Mouse (Mus musculus) megakaryocyte, adult 5-6 weeks (primary cell): Measurements from ENCODE around the gene Smbd1. TPM values are rescaled to one million over a fixed set of nuclear protein-coding genes. Genes with fewer than 3 reads are reported as not detected.

Experiments
- ATAC-seq: 2 replicates; pipeline ENCODE4 v1.8.0; 2016; ENCODE audit warnings: mild to moderate bottlenecking, inconsistent platforms; ENCODE audit not compliant: poor library complexity, severe bottlenecking
- total RNA-seq, 2 experiments: library from RNA; stranded (forward) in 1 of 2; stranded (reverse) in 1 of 2; fragments of 153-499, 151-499 nt in 1 of 2; fragments of 221-1000, 200-1000 nt in 1 of 2; gene quantifications; 2 replicates each; pipeline versions ENCODE4 v1.2.3 to v1.2.4; 2015 to 2017

The Smbd1 gene
- total RNA-seq (2015) (not detected in 2 replicates), total RNA-seq (2017) (not detected in 2 replicates)

GRCm38 (mm10) chr16:32810321-32810720, at the start of gene Smbd1:
Gene Smbd1 (minus strand): TSS chr16:32810477.
- no peak for ATAC-seq

- ATAC-seq = no peak
Observed at GRCm38 (mm10) chr16:32858771-32859636, 48.7 kb upstream of the Smbd1 start.

- ATAC-seq = no peak
Observed at GRCm38 (mm10) chr16:32858356-32858755, 48.1 kb upstream of the Smbd1 start.

- no peak for ATAC-seq
Observed at GRCm38 (mm10) chr16:32856751-32857150, 46.5 kb upstream of the Smbd1 start.

GRCm38 (mm10) chr16:32854050-32854571, 43.8 kb upstream of the Smbd1 start:
- no peak for ATAC-seq

GRCm38 (mm10) chr16:32853492-32854049, 43.3 kb upstream of the Smbd1 start:
- ATAC-seq = no peak

GRCm38 (mm10) chr16:32849042-32849830, 39.0 kb upstream of the Smbd1 start:
- no peak for ATAC-seq

GRCm38 (mm10) chr16:32847103-32847502, 36.8 kb upstream of the Smbd1 start:
- ATAC-seq = no peak

- ATAC-seq = no peak
Observed at GRCm38 (mm10) chr16:32831501-32831900, 21.2 kb upstream of the Smbd1 start.

GRCm38 (mm10) chr16:32829104-32829503, 18.8 kb upstream of the Smbd1 start:
- ATAC-seq = no peak

- no peak for ATAC-seq
Observed at GRCm38 (mm10) chr16:32826521-32826920, 16.2 kb upstream of the Smbd1 start.

- no peak for ATAC-seq
Observed at GRCm38 (mm10) chr16:32825380-32825779, 15.1 kb upstream of the Smbd1 start.

GRCm38 (mm10) chr16:32824061-32824460, 13.8 kb upstream of the Smbd1 start:
- no peak for ATAC-seq

- no peak for ATAC-seq
Observed at GRCm38 (mm10) chr16:32823487-32823886, 13.2 kb upstream of the Smbd1 start.

- ATAC-seq = no peak
Observed at GRCm38 (mm10) chr16:32822881-32823280, 12.6 kb upstream of the Smbd1 start.

GRCm38 (mm10) chr16:32822450-32822827, 12.2 kb upstream of the Smbd1 start:
- ATAC-seq = no peak

- ATAC-seq = no peak
Observed at GRCm38 (mm10) chr16:32821772-32822449, 11.6 kb upstream of the Smbd1 start.

- no peak for ATAC-seq
Observed at GRCm38 (mm10) chr16:32818441-32818840, 8.2 kb upstream of the Smbd1 start.

GRCm38 (mm10) chr16:32818036-32818435, 7.8 kb upstream of the Smbd1 start:
- no peak for ATAC-seq

GRCm38 (mm10) chr16:32815160-32815605, 4.9 kb upstream of the Smbd1 start:
- no peak for ATAC-seq

- peak; percentile 28 for ATAC-seq
Observed at GRCm38 (mm10) chr16:32814539-32814938, 4.3 kb upstream of the Smbd1 start.
